Mouse (Mus musculus): ENCODE data around the gene Ptgds.

The Ptgds gene

DNA sequence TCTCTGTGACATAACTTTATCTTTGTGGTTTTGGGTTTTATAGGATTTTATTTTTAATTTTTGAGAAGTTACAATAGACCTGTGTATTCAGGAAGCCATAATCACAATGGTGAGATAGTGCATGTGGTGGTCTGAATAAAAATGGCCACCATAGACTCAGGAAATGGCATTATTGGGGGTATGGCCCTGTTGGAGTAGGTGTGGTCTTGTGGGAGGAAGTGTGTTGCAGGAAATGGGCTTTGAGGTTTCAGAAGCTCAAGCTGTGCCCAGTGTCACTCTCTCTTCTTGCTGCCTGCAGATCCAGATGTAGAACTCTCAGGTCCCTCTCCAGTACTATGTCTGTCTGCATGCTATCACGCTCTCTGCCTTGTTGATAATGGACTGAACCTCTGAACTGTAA lies 10.7 kb upstream of the Ptgds start:
- DNase-seq (ENCODE audit: low spot score), result no peak

GRCm38 (mm10) chr2:25479551-25480311 lies 9.9 kb upstream of the Ptgds start:
- DNase-seq (ENCODE audit: low spot score), result no peak

DNA sequence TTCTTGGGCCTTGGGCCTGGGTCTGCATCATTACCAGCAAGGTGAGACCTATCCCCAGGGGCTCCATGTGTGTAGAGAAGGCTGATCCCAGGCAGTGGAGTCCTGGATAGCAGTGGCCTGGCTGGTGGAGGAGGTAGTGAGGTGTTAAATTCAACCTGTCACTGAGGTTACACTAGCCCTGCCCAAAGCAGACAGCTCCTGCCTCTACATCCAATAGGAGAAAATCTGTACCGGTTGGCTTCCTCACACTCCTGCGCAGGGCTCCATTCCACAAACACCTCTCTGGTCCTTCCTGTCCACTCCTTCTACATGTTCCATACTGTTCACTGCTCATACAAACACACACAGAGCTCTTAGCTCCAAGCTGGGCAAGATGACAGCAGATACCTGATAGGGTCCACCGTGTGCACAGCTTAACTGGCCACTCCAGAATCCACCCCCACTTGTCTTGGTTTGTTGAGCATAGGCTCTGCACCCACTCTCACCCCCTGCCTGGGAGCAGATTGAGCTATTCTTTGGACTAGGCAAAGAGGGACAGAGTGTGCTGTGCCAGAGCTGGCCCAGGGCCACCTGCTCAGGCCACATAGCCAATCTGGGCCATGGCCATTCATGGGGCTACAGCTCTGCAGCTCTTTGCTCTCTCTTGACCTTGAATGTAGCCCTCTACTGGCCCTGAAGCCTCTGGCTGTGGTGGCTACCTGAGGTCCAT lies 8.3 kb upstream of the Ptgds start:
- DNase-seq (ENCODE audit: low spot score), result no peak

GRCm38 (mm10) chr2:25477541-25477940 lies 7.7 kb upstream of the Ptgds start:
- DNase-seq (ENCODE audit: low spot score), result no peak

GRCm38 (mm10) chr2:25472550-25472949 lies 2.7 kb upstream of the Ptgds start:
- no peak for DNase-seq (ENCODE audit: low spot score)

DNA sequence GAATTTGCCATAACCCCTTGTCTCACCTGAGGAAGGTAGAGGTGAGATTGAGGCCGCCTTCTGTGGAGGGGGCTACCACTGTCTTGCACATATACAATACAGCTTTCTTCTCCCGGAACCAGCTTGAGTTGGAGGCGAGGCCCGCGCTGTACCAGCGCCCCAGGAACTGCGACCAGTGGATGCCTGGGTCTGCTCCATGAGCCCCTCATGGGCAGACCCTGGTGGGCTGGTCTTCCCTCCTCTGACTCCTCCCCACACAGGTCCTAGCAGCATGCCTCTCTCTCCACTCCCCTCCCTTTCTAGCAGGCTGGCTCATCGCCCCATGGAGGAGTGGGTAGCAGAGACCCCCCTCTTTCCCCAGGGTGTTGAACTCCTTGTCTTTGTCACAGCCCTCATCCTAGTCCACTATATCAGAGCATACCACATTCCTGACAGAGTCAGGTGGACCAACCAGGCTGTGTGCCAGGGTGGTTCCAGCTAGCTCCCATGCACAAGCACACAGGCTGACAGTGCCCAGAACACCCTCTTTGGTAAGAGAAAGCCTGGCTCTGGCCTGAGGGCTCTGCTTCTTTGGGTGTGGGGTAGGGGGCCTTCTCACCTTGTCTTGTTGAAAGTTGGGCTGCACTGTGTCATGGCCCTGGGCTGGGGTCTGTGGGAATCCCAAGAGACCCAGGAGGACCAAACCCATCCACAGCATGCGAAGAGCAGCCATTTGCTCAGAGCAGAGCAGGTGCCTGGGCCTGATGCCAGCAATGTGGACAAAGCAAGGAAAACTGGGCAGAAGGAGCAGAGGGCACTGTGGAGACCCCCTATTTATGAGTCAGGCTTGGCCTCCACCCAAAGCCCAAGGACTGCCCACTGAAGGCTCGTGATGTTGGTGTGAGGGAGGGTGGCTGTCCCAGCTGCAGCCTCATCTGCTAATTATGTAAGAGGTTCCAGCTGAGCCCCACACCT lies 607 bp downstream of the Ptgds start:
- DNase-seq (ENCODE audit: low spot score), result no peak

DNA sequence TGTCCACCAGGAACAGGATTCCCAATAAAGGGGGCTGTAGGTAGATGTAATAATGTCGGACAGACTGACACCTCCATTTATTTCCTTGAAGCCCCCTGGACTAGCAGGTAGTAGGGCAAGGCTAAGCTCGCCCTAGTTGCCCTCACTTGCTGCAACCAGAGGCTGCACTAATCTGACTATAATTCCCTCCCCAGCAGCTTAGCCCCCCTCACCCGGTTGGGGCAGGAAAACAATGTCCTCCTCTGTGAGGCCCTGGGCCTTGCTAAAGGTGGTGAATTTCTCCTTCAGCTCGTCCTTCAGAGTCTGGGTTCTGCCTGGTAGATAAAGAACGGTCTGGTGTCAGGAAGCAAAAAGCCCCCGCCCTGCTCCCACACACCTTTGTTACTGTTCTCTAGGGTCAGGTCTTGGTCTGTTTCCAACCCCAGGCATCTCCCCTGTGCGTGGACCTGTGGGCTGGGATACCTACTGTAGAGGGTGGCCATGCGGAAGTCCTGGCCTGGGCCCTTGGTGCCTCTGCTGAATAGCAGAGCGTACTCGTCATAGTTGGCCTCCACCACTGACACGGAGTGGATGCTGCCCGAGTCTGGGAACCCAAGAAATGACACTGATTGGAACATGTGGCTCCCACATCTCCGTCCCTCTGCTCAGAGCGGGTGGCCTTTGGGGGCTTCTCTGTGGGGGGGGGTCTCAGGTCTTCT lies 2.1 kb downstream of the Ptgds start:
- no peak for DNase-seq (ENCODE audit: low spot score)

GRCm38 (mm10) chr2:25465816-25466635 lies 3.8 kb downstream of the Ptgds start:
- no peak for DNase-seq (ENCODE audit: low spot score)

DNA sequence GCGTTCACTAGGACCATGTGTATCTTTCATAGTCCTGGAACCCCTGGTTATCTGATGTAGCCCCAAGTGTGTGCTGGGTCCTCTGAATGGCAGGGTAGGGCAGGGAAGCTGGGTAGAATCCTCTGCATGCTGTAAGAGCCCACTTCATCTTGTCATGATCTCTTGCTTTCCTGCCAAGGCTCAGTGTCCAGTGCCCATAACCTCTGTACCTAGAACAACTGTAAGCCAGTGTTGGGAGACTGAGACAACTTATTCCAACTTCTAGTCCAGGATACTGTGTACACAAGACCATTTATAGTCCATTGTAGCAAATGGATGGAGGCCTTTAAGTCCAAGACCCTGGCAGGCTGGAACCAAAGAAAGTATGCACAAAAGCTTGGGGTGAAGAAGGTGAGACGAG lies 4.6 kb downstream of the Ptgds start:
- DNase-seq (ENCODE audit: low spot score), result no peak

- no peak for DNase-seq (ENCODE audit: low spot score)
These were observed 6.2 kb downstream of the Ptgds start for GRCm38 (mm10) chr2:25463630-25464029.

- DNase-seq (ENCODE audit: low spot score), result no peak
These were observed 8.4 kb downstream of the Ptgds start for GRCm38 (mm10) chr2:25461407-25461806.

GRCm38 (mm10) chr2:25460551-25461309 lies 9.1 kb downstream of the Ptgds start, which contains the start of gene Paxx:
Gene Paxx, minus strand, starts transcription at chr2:25461094.
- DNase-seq (ENCODE audit: low spot score), result peak; percentile 96

GRCm38 (mm10) chr2:25460135-25460534 lies 9.7 kb downstream of the Ptgds start:
- no peak for DNase-seq (ENCODE audit: low spot score)

GRCm38 (mm10) chr2:25458911-25459310 lies 10.9 kb downstream of the Ptgds start:
- no peak for DNase-seq (ENCODE audit: low spot score)

GRCm38 (mm10) chr2:25457022-25457896 lies 12.6 kb downstream of the Ptgds start:
- no peak for DNase-seq (ENCODE audit: low spot score)

DNA sequence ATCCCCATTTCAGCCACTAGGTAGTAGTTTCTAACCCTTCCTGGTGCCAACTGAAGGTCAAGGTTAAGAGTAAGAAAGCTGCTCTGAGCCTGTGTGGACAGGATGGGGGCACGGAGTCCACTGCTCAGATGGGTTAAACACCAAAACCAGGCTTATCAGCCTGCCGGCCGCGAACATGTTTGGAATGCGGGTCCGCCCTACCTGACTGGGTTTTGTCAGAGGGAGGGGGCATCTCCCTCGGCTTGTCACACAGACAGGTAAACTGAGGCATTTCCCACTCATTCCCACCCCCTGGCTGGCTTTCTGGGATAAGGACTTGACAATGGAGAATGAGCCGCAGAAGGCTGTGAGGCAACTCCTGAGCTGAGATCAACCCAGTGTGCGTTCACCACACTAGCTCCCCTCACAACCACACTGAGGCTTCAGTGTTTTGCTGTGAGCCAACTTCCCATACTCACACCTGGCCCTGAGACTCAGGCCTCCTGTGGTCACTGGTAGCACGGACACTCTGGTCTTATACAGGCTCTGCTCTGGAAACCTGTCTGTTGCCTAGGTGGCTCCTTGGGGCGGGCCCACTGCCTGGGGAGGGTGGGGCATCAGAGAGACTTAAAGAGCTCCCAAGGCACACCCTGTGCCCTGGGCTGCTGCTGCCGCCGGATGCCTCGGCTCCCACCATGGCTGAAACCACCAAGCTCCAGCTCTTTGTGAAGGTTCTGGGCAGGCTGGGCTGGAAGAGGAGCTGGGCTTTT lies 13.5 kb downstream of the Ptgds start, which contains the start of gene Clic3:
Gene Clic3, plus strand, starts transcription at position 634 of the 749 bp plus-strand sequence.
- no peak for DNase-seq (ENCODE audit: low spot score)

GRCm38 (mm10) chr2:25452951-25453350 lies 16.9 kb downstream of the Ptgds start:
- no peak for DNase-seq (ENCODE audit: low spot score)
